Mouse (Mus musculus): ENCODE measurements around the gene Lima1.
"Not testable (repeated sequence)": the region's sequence is repeated elsewhere in the genome, so short reads cannot be mapped to it uniquely, and the experiment has no call there.

Gene Lima1

DNA sequence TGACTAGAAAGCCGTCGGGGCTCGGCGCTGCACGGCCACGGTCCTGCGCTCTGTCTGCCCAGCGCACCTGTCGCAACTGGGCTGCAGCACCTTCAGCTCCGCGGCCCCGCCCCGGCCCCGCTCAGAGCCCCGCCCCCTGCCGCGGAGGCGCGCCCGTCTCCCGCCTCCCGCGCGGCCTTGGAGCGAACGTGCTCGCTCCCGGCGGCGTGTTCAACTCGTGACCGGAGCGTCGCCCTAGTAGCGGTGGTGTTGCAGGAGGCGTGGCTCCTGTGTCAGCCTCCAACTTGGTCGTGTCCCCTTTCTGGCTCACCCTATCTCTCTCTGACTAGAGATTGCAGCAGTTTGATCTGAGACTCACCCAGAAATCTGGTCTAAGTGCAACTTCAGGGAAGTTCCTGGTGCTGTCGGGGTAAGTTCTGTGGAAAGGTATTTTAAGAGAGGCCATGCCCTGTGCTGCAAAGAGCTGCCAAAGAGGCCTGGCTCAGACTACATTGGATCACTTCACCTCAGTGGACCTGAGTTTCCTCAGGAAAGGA, at the start of gene Lima1:
Gene Lima1, minus strand, starts transcription at position 123 of the 536 bp plus-strand sequence.
- peak; percentile 88 to 90 for DNase-seq (ENCODE audit: low spot score in 2 of 2)

DNA sequence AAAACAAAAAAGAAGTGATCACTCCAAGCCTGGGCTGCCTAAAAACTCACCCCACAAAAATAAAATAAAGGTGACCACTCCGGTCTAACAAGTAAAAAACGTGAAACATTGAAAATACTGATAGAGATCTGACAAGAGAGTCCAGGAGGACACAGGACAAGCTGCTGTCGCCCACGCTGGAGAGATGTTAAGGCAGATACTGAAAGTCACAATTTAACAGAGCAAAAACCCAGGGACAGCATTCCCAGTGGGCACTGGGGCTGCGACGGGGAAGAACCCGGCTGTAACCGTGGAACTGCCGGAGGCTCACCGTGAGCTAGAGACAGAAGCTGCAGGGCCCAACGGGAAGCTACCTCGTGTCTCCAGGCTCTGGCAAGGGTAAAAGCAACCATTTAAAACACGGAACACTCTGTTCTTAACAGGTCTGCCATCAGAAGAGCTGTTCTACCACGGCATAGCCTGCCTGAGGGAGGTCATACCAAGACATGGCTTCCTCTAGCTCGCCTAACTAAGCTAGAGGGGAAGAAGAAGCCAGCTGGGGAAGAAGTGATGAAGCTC, 44.4 kb upstream of the Lima1 start:
- no peak for DNase-seq (ENCODE audit: low spot score in 2 of 2)

DNA sequence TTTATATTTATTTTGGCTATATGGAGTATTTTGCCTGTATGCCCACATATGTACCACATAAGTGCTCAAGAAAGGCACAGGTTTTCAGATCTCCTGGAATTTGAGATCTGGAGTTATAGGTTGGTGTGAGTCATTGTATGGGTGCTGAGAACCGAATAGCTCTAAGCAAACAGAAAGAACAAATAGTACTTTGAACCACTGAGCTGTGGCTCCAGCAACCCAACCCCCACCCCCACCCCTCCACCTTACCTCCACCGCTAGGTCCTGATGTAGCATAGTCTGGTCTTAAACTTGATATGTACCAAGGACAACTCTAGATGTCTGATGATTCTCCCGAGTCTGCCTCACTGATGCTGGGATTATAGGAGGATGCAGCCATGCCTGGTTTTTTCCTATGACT, 42.0 kb upstream of the Lima1 start:
- no peak for DNase-seq (ENCODE audit: low spot score in 2 of 2)

DNA sequence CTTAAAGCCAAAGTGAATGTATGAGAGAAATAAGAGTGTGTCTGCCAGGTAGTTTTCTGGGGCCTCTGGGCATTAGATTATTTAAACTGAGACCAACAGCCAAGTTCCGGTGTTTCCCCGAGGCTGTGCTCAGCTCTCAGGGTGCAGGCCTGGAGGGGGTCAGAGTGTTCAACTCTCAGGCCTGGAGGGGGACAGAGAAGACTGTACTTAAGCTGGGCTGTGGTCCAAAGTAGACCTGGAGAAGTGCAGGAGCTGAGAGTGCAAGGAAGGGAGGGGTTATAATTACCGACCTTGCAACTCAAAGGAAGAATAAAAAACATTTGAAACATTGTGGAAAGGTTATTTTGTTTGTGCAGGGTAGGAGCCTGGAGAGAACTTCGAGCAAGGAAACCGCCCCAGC, 39.4 kb upstream of the Lima1 start:
- DNase-seq (ENCODE audit: low spot score in 2 of 2) = no peak

DNA sequence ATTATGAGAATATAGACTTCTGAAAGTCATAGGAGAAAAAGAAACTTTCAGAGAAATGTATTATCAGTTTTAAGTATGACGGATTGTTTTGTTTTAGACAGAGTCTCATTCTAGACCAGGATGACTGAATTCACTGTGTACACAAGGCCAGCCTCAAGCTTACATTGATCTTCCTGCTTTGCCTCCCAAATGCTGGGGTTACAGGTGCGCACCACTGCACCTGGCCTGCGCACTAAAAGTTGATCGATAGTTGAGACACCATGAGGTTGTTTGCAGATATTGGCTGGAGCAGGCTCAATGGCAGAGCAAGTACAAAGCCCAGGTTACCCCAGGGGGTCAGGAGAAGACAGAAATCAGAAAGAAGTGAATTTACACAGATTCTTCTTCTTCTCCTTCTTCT, 36.5 kb upstream of the Lima1 start:
- DNase-seq (ENCODE audit: low spot score in 2 of 2) = no peak

DNA sequence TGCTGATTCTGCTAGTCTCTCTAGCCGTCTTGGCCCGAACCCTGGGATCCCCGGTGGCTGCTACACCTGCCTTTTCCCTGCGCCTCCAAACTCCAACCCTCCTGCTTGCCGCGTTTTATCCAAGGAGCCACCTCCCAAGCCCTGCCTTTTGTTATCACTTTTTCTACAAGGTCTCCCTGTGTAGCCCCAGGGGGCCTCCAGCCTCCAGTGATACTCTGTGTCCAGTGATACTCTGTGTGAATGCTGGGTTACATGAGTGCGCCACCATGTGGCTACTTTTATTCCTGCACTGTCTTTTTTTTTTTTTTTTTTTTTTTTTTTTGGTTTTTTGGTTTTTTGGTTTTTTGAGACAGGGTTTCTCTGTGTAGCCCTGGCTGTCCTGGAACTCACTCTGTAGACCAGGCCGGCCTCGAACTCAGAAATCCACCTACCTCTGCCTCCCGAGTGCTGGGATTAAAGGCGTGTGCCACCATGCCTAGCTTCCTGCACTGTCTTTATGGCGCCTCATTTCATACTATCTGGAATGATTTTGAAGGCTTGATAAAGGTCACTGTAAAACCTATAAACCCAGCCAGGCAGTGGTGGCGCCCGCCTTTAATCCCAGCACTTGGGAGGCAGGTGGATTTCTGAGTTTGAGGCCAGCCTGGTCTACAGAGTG, 34.2 kb upstream of the Lima1 start:
- DNase-seq (ENCODE audit: low spot score in 2 of 2) = not testable (repeated sequence)

DNA sequence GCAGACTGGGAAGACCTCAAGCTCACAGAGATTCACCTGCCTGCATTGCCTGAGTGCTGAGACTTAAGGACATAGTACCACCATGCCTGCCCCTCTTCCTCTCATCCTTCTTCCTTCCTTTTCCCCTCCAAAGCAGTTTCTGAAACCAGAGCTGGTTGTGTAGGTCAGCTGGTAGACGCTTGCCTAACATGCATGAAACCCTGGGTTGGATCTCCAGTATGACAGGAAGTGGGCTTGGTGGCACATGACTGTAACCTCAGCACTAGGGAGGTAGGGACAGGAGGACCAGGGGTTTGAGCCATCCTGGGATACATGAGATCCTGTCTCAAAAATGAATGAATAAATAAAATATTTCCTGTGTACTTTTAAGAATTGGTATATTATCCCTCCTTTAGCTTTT, 32.3 kb upstream of the Lima1 start:
- no peak for DNase-seq (ENCODE audit: low spot score in 2 of 2)

DNA sequence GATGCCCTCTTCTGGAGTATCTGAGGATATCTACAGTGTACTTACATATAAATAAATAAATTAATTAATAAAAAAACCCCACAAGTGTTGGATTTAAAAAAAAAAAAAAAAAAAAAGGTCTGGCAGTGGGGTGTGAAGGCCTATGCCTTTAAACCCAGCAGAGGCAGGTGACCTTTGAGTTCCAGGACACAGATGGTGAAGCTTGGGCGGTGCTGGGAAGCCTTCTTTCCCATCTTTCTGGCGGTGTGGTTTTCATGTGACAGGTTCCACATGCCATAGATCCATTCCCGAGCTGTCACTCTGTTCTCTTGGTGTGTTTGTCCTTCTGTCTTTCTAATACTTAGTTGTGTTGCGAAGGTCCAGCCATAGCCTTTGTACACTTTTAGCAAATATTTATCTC, 31.8 kb upstream of the Lima1 start:
- no peak for DNase-seq (ENCODE audit: low spot score in 2 of 2)

DNA sequence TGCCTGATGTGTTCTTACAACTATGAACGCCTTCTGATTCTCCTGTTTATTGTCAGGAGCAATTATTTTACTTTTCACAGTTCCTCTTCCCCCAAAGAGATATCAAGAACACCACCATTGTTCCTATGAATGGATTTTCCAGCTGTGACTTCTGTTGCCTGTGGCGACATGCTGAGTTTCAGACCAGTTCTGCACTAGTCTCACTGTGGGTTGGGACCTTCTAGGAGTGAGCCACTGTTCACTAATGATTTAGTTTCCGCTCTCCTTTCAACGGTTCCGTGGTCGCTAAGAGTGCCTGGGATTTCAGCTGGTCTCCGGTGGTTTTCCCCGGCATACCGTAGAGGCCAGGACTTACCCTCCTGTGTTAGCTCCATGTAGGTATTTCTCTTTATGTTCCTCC, 29.6 kb upstream of the Lima1 start:
- DNase-seq (ENCODE audit: low spot score in 2 of 2) = peak in 1 of 2 experiments; percentile 6

DNA sequence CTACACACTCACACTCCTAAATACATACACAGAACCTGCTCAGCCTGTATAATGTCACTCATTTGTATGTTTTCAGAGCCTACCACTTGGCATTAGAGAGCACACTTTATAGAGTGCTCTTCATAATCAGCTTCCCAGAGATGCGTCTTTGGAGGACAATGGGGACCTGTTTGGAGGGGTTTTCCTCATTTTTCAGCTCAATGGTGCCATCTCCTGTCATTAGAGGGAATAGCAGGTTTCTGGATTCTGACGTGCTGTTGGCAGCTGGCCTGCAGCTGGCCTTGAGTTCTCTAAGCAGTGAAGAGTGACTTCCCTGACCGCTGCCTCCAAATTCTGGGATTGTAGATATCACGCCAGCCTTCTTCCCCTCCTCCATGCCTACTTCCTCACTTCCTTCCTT, 29.1 kb upstream of the Lima1 start:
- DNase-seq (ENCODE audit: low spot score in 2 of 2) = peak; percentile 75 to 86

DNA sequence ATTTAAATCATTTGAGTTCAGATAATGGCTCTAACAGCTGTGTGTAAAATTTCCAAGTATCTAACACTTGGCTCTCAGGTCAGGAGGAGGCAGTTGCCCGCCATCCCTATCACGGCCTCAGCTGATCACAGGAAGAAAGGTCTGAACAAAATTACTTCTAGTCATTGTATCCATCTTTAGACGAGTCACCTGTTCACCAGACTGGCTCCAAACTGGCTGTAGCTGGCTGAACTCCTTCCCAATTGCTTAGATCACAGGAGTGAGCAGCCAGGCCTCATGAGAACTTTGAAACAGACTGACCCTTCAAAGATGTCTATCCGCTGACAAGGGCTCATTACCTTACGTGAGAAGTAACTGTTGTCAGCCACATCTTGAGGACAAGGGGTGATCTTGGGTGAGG, 28.0 kb upstream of the Lima1 start:
- DNase-seq (ENCODE audit: low spot score in 2 of 2) = no peak

DNA sequence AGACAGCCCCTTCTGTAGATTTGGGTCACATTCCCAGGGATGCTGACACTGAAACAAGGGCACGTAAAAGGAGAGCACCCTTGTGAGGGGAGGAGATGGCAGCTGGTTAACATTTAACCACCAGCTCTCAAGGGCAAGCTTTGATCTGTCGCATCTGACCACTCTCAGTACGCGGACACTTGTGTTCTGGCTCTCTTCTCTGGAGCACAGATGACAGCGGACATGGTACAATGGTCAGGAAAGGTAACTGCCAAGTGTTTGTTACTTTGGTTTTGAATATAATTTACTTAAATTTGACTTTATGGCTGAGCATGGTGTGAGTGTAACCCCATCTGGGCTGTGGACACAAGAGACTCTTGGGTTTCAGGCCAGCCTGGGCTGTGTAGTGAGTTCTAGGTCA, 27.5 kb upstream of the Lima1 start:
- DNase-seq (ENCODE audit: low spot score in 2 of 2) = no peak

DNA sequence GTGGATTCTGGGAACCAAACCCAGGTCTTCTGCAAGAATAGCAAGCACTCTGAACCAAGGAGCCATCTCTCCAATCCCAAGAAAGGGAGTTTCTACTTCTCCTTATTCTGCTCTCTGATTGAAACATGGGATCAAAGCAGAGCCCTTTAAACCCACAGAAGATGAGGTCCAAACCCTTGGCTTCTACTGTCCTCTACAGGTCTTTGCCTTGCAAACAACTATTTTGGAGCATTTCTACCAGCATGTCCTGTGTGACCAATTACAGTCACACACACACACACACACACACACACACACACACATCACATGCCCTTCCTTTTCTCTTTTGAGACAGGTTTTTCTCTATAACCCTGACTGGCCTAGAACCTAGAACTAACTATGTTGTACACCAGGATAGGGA, 21.4 kb upstream of the Lima1 start:
- no peak for DNase-seq (ENCODE audit: low spot score in 2 of 2)

DNA sequence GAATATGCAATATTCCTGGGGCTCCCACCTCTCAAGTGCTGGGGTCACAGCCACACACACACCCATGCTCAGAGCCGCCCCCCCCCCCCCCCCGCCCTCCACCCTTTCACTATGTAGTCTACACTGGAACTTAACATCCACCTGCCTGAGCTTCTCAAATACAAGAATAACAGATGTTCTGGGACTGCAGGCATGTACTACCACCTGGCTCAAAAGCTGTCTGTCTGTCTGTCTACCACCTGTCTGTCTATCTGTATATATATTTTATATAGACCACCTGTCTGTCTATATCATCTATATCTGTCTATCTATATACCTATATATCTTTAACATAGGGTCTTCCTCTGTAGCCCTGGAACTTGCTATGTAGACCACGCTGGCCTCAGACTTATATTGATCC, 16.1 kb upstream of the Lima1 start:
- no peak for DNase-seq (ENCODE audit: low spot score in 2 of 2)

DNA sequence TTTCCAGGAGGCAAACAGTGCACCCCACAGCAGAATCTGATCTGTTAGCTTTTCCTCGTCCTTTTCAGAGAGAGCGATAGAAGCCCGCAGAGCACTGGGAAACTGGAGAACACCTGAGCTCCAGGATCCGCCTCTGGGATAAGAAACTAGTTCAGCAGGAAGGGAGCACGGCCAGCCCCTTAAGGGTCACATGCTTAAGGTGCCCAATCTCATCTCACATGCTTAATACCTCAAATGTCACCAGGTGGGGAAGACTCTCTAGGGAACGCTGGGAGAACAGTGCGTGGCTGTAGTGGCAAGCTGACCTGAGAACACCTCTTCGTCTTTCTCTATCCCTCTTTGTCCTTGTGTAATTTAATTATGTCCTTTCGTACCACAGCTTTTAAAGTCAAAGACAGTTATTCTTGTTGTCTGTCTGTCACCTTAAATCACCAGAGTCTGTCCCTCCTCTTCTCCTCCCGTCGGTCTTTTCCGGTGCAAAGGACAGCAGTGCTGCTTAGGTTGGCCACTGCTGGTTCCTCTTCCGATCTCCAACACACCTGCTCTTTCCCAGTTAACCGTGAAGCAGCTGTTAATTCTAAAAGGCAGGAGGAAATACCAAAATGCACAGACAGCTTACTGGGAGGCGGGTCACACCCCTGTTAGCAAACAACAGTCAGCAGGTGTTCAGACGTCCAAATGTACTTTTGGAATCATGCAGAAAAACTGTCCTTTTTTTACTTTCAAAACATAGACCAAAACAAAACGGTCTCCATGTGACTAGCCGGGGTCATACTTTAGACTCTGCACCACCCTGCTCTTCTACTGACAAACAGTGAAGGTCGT, 15.4 kb upstream of the Lima1 start:
- DNase-seq (ENCODE audit: low spot score in 2 of 2) = no peak

DNA sequence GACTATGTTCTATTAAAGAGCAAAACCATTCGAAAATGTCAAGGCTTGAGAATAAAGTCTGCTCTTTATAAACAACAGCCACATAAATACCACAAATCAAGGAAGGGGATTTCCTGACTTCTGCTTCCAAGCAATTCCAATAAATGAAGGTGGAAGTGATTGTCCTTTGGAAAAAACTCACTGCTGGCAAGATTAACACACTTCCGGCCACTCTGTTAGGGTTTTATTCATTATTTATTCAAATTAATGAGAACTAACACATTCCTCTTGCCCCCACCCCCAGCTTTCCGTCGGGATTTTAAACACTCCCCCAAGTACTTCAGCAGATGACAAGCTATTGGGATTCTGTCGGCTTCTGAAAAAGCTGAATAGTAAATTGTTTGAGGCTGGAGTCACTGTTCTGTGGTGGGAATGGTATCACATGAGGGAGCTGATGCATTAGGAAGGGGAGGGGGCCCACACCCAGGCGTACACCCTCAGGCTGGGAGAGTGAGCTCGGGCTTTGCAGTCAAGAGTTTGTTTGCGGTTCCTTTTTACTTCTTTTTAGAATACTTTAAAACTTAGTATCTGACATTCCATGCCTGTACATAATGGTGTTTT, 14.1 kb upstream of the Lima1 start:
- DNase-seq (ENCODE audit: low spot score in 2 of 2) = peak; percentile 34 to 35

DNA sequence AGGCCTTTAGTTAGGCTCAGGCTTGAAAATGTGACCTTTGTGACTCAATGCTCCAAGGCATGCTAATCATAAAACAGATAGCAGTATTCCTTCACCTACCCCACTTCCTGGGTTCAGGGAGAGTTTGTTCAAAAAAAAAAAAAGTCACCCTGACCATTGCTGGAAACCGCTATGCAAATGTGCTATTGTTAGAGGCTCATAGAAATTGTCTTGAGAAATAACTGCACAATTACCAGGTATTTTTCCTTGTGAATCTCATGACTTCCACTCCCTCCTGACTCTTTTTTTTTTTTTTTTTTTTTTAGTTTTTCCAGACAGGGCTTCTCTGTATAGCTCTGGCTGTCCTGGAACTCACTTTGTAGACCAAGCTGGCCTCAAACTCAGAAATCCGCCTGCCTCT, 11.9 kb upstream of the Lima1 start:
- not testable (repeated sequence) for DNase-seq (ENCODE audit: low spot score in 2 of 2)

DNA sequence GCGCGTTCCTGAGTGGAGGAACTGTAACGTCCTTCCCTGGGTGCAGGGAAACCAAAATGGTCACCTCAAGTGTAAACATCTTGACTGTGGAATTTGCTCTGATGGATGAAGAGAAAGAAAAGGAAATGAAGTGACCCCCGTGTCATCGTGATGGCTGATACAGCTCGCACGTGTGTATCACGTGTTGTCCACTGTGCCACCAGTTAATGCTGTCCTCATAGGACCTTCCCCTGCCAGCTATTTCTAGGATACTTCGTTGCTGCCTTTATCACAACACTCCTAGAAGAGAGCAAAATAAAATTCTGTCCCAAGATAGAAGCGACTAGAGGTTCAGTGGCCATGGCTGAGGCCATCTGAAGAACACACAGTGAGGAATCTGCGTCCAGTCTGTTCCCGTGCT, 8.8 kb upstream of the Lima1 start:
- no peak for DNase-seq (ENCODE audit: low spot score in 2 of 2)

DNA sequence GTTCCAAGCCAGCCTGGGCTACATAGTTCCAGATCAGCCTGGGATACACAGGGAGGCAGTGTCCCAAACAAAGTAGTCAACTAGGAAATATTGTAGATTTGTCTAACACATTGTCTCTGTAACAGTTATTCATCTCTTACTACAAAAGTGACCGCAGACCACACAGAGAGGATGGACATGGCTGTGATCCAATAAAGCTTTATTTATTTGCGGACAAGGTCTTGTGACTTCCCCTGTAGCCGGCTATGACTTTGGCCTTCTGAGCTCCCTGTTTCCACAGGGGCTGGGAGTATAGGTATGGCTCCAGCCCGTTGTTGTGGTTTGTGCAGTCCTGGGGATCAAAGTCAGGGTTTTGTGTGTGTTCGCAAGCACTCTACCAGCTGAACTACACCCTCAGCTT, 3.3 kb upstream of the Lima1 start:
- DNase-seq (ENCODE audit: low spot score in 2 of 2) = no peak

DNA sequence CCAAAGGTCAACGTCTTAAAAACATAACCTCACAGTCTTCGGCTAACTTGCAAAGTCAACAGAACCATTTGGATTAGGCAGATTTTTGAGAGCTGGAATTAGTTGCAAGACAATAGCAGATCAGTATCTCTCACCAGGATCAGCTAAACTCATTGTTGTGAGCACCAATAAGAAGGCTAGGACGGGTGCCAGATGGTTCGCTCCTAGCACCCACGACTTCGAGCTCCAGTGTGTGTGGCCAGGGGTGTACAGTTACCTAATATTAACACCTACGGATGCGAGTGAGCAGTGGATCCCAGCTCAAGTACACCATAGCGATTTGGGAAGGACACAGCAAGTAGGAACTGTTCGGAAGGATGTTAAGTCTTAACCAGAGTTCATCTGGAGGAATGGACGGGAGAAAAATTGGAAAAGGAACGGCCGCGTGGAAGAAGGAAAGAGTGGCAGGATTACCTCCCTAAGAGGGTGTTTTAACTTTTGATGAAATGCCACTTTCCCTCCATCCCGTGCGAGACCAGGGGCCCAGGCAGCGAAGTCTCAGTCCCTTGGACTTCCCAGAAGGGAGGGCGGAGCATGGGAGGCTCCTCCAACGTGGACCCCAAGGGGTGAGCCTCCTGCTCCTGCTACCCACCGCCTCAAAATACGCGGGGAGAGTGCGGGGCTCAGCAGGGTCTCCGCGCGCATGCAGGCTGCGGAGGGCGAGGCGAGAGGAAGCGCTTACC, 483 bp downstream of the Lima1 start:
- peak; percentile 39 to 65 for DNase-seq (ENCODE audit: low spot score in 2 of 2)

DNA sequence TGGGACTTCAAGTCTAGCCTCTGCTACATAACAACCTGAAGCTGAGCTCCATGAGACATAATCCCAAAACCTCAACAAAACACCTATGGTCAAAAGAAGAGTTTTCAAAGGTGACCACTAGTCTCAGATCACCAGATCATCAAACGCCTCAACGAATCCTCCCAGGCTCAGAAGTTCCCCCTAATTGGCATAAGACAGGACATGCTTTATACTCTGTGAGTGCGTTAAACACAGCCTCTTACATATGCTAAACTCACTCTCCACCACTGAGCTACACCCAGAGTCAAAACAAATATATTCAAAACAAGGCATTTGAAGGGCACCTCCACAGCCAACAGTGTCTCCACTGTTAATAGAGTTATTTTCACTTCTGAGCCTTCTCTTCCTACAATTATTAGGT, 2.7 kb downstream of the Lima1 start:
- DNase-seq (ENCODE audit: low spot score in 2 of 2) = no peak

DNA sequence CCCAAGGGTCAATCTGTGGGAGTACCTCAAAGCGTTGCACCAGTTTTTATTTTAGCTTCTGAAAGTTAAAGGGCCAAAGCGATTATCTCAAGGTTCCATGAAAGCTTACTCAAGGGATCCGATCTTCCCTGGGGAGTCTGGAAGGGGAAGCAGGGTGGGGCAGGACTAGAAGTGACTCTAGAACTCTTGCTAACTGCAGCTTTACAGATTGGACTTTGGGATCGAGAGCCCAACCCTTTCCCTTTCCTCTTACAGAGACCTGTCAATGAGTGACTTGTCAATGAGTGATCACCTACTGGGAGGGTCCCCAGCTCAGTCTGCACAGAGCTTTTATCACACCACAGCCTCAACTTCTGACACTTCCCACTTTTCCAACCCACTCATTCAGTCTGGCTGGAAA, 7.6 kb downstream of the Lima1 start:
- peak; percentile 49 to 66 for DNase-seq (ENCODE audit: low spot score in 2 of 2)
